Mouse (Mus musculus): ENCODE data around the gene Plod2. TPM values are rescaled to one million over a fixed set of nuclear protein-coding genes. Genes with fewer than 3 reads are reported as not detected.

The Plod2 gene
- total and polyA plus RNA-seq, 2 experiments from 2014 or later: 6.3 to 13.4 TPM

GRCm38 (mm10) chr9:92589021-92589420 is 47.0 kb downstream of the Plod2 start:
- H3K4me1 ChIP-seq (ENCODE audit: insufficient read depth, low read length): no peaks in the 10 kb centered on the region
- TF ChIP-seq CTCF (IDR thresholded peaks at IDR 0.05): no peak
- no peaks in the 10 kb centered on the region for H3K9me3 ChIP-seq (ENCODE audit: low read length)
- 94% methylated on average over 5 of the region's 5 CpGs for WGBS
- H3K27me3 ChIP-seq (ENCODE audit: insufficient read depth, low read length): no peaks in the 10 kb centered on the region
- no peaks in the 10 kb centered on the region for H3K36me3 ChIP-seq (ENCODE audit: insufficient read depth, low read length)
- no peak overlapping the region for H3K27ac ChIP-seq (ENCODE audit: low read depth, low read length)
- ATAC-seq (ENCODE audit: low FRiP score) (no peak), DNase-seq (ENCODE audit: low spot score) (no peak)
- no peak overlapping the region for H3K4me3 ChIP-seq (ENCODE audit: low read depth, low read length)
- no peak overlapping the region for H3K4me2 ChIP-seq (ENCODE audit: low read depth, low read length, poor library complexity, severe bottlenecking)
- no peak overlapping the region for H3K9ac ChIP-seq (replicated peaks; ENCODE audit: low read length, poor library complexity, severe bottlenecking)

- WGBS: 66% methylated on average over 5 of the region's 5 CpGs
- Histone ChIP-seq H3K9ac (replicated peaks; ENCODE audit: low read length, poor library complexity, severe bottlenecking) (no peak overlapping the region), H3K36me3 (ENCODE audit: insufficient read depth, low read length) (no peaks in the 10 kb centered on the region), H3K27me3 (ENCODE audit: insufficient read depth, low read length) (no peaks in the 10 kb centered on the region), H3K9me3 (ENCODE audit: low read length) (no peaks in the 10 kb centered on the region), H3K4me1 (ENCODE audit: insufficient read depth, low read length) (no peaks in the 10 kb centered on the region), H3K4me3 (ENCODE audit: low read depth, low read length) (no peak overlapping the region), H3K4me2 (ENCODE audit: low read depth, low read length, poor library complexity, severe bottlenecking) (no peak overlapping the region), H3K27ac (ENCODE audit: low read depth, low read length) (no peak overlapping the region)
- DNase-seq (ENCODE audit: low spot score): peak; percentile 38
- no peak for TF ChIP-seq CTCF (IDR thresholded peaks at IDR 0.05)
- no peak for ATAC-seq (ENCODE audit: low FRiP score)
Measured at GRCm38 (mm10) chr9:92591482-92591881, 49.5 kb downstream of the Plod2 start.

GRCm38 (mm10) chr9:92592757-92593156 is 50.7 kb downstream of the Plod2 start:
- no peak overlapping the region for H3K27ac ChIP-seq (ENCODE audit: low read depth, low read length)
- no peak overlapping the region for H3K4me3 ChIP-seq (ENCODE audit: low read depth, low read length)
- TF ChIP-seq CTCF (IDR thresholded peaks at IDR 0.05): no peak
- H3K4me2 ChIP-seq (ENCODE audit: low read depth, low read length, poor library complexity, severe bottlenecking): no peak overlapping the region
- ATAC-seq (ENCODE audit: low FRiP score): no peak
- no peaks in the 10 kb centered on the region for H3K36me3 ChIP-seq (ENCODE audit: insufficient read depth, low read length)
- WGBS: 89% methylated on average over 8 of the region's 8 CpGs
- no peak for DNase-seq (ENCODE audit: low spot score)
- no peaks in the 10 kb centered on the region for H3K27me3 ChIP-seq (ENCODE audit: insufficient read depth, low read length)
- H3K9ac ChIP-seq (replicated peaks; ENCODE audit: low read length, poor library complexity, severe bottlenecking): no peak overlapping the region
- no peaks in the 10 kb centered on the region for H3K4me1 ChIP-seq (ENCODE audit: insufficient read depth, low read length)
- no peaks in the 10 kb centered on the region for H3K9me3 ChIP-seq (ENCODE audit: low read length)

GRCm38 (mm10) chr9:92594491-92594890 is 52.5 kb downstream of the Plod2 start:
- Histone ChIP-seq H3K36me3 (ENCODE audit: insufficient read depth, low read length) (no peaks in the 10 kb centered on the region), H3K9ac (replicated peaks; ENCODE audit: low read length, poor library complexity, severe bottlenecking) (no peak overlapping the region), H3K27me3 (ENCODE audit: insufficient read depth, low read length) (no peaks in the 10 kb centered on the region), H3K4me2 (ENCODE audit: low read depth, low read length, poor library complexity, severe bottlenecking) (no peak overlapping the region), H3K27ac (ENCODE audit: low read depth, low read length) (no peak overlapping the region), H3K4me3 (ENCODE audit: low read depth, low read length) (no peak overlapping the region), H3K9me3 (ENCODE audit: low read length) (no peaks in the 10 kb centered on the region), H3K4me1 (ENCODE audit: insufficient read depth, low read length) (no peaks in the 10 kb centered on the region)
- DNase-seq (ENCODE audit: low spot score): no peak
- no peak for ATAC-seq (ENCODE audit: low FRiP score)
- 82% methylated on average over 6 of the region's 6 CpGs for WGBS
- TF ChIP-seq CTCF (IDR thresholded peaks at IDR 0.05): no peak

- Histone ChIP-seq H3K9me3 (ENCODE audit: low read length) (no peaks in the 10 kb centered on the region), H3K27me3 (ENCODE audit: insufficient read depth, low read length) (no peaks in the 10 kb centered on the region), H3K36me3 (ENCODE audit: insufficient read depth, low read length) (no peaks in the 10 kb centered on the region), H3K27ac (ENCODE audit: low read depth, low read length) (no peak overlapping the region), H3K9ac (replicated peaks; ENCODE audit: low read length, poor library complexity, severe bottlenecking) (no peak overlapping the region), H3K4me2 (ENCODE audit: low read depth, low read length, poor library complexity, severe bottlenecking) (no peak overlapping the region), H3K4me3 (ENCODE audit: low read depth, low read length) (no peak overlapping the region), H3K4me1 (ENCODE audit: insufficient read depth, low read length) (no peaks in the 10 kb centered on the region)
- no peak for DNase-seq (ENCODE audit: low spot score)
- TF ChIP-seq CTCF (IDR thresholded peaks at IDR 0.05): no peak
- WGBS: 92% methylated on average over 4 of the region's 4 CpGs
- no peak for ATAC-seq (ENCODE audit: low FRiP score)
Measured at GRCm38 (mm10) chr9:92595296-92595695, 53.3 kb downstream of the Plod2 start.

- no peak for TF ChIP-seq CTCF (IDR thresholded peaks at IDR 0.05)
- H3K36me3 ChIP-seq (ENCODE audit: insufficient read depth, low read length): no peaks in the 10 kb centered on the region
- 92% methylated on average over 9 of the region's 9 CpGs for WGBS
- no peaks in the 10 kb centered on the region for H3K4me1 ChIP-seq (ENCODE audit: insufficient read depth, low read length)
- no peak for DNase-seq (ENCODE audit: low spot score)
- H3K27me3 ChIP-seq (ENCODE audit: insufficient read depth, low read length): no peaks in the 10 kb centered on the region
- H3K4me3 ChIP-seq (ENCODE audit: low read depth, low read length): no peak overlapping the region
- no peaks in the 10 kb centered on the region for H3K9me3 ChIP-seq (ENCODE audit: low read length)
- H3K9ac ChIP-seq (replicated peaks; ENCODE audit: low read length, poor library complexity, severe bottlenecking): no peak overlapping the region
- H3K27ac ChIP-seq (ENCODE audit: low read depth, low read length): no peak overlapping the region
- ATAC-seq (ENCODE audit: low FRiP score): no peak
- H3K4me2 ChIP-seq (ENCODE audit: low read depth, low read length, poor library complexity, severe bottlenecking): no peak overlapping the region
Measured at GRCm38 (mm10) chr9:92596916-92597547, 55.0 kb downstream of the Plod2 start.

Data from midbrain, postnatal 0 days (tissue).